8 mouse cellular contexts compared by ENCODE assay signal in the genomic region with DNA sequence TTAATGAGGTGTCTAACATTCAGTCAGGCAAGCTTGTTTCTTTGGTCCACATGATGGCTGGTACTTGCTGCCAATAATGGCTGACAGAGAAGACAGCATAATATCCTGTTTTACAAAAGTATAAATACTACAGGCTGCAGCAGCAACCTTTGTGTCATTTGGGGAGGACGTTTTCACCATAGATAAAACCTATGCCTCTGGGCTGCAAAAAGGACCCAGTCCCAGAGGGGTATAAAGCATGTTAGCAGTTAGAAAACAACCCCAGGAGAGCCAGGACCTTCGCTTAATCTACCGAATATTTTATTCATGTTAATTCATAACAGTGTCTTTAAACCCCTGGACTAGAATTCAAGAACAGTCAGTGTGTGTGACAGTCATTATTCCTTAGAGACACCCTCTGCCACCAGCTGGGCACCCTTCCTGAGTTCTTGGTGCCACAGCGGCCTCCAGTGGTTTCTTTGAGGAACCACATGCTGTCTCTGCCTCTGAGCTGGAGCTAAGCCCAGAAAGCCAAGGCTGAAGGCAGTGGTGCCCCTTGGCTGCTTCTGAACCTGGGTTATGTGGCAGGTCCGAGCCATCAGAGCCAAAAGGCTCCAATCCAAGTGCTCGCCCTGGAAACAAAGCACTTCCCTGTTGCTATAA. TPM values are rescaled to one million over a fixed set of nuclear protein-coding genes. Genes with fewer than 3 reads are reported as not detected.
DNase-seq lines count a peak whose midpoint lies in the region; ATAC-seq and TF ChIP-seq lines count a peak whose summit lies in the region.

No protein-coding gene starts in this region.

- intact Hi-C loops in heart, postnatal 10 days (cut with DNase I) = loop anchor here (5.0 kb wide), 2 partner anchors 1378 to 1493 kb away; no protein-coding TSS in a partner anchor

- no peak overlapping the region for H3K4me2 ChIP-seq in heart, embryonic 12.5 days

- H3K27ac ChIP-seq in heart, embryonic 12.5 days (ENCODE audit: poor library complexity, severe bottlenecking) = no peak overlapping the region
- H3K27ac ChIP-seq in bone marrow, adult 2 months (ENCODE audit: control insufficient read depth, insufficient read depth, low read depth, low read length, poor library complexity) = no peak overlapping the region
- H3K27ac ChIP-seq in embryonic fibroblast, embryonic 13.5 days (ENCODE audit: insufficient read depth, low read length) = no peak overlapping the region

- no peak overlapping the region for H3K4me3 ChIP-seq in heart, embryonic 12.5 days
- H3K4me3 ChIP-seq in bone marrow, adult 2 months (replicated peaks; ENCODE audit: control insufficient read depth, low read depth, low read length) = no peak overlapping the region
- H3K4me3 ChIP-seq in embryonic fibroblast, embryonic 13.5 days (ENCODE audit: insufficient read depth, low read length) = no peak overlapping the region

- no peak overlapping the region for H3K9ac ChIP-seq in heart, embryonic 12.5 days

- no peaks in the 10 kb centered on the region for H3K27me3 ChIP-seq in heart, embryonic 12.5 days (replicated peaks)

- no peaks in the 10 kb centered on the region for H3K4me1 ChIP-seq in heart, embryonic 12.5 days (replicated peaks)
- H3K4me1 ChIP-seq in bone marrow, adult 2 months (ENCODE audit: control insufficient read depth, insufficient read depth, low read length) = no peaks in the 10 kb centered on the region
- no peaks in the 10 kb centered on the region for H3K4me1 ChIP-seq in embryonic fibroblast, embryonic 13.5 days (ENCODE audit: control insufficient read depth, insufficient read depth, low read length)

- peak; percentile 87 for DNase-seq in heart, adult 11 months
- peak; percentile 60 to 69 for DNase-seq in heart, postnatal 10 days
- DNase-seq in layer of hippocampus, adult 8-10 months (ENCODE audit: low spot score in 2 of 2) = peak; percentile 41 to 55
- peak; percentile 41 for DNase-seq in lung, postnatal 36 days
- DNase-seq in right cerebral cortex, adult 18-20 months = peak; percentile 66

- H3K9me3 ChIP-seq in heart, embryonic 12.5 days (replicated peaks) = no peaks in the 10 kb centered on the region

- ATAC-seq in heart, embryonic 12.5 days (ENCODE audit: insufficient number of reproducible peaks, low FRiP score) = no peak

- TF ChIP-seq CTCF in bone marrow, adult 2 months (IDR thresholded peaks at IDR 0.05; ENCODE audit: control insufficient read depth, insufficient read depth, low read length) = peak; percentile 45
- peak; percentile 40; the same call in 1 of the 2 replicates for TF ChIP-seq CTCF in embryonic fibroblast, embryonic 13.5 days (IDR thresholded peaks at IDR 0.05; ENCODE audit: borderline replicate concordance, insufficient read depth, low read length)

- no peak for TF ChIP-seq POLR2A in bone marrow, adult 2 months (IDR thresholded peaks at IDR 0.05; ENCODE audit: borderline replicate concordance, control insufficient read depth, low read depth, low read length)
- TF ChIP-seq POLR2A in embryonic fibroblast, embryonic 13.5 days (IDR thresholded peaks at IDR 0.05; ENCODE audit: low read depth, low read length) = no peak

- H3K36me3 ChIP-seq in heart, embryonic 12.5 days = no peaks in the 10 kb centered on the region

- WGBS in heart, embryonic 12.5 days = 12% methylated on average over 6 of the region's 6 CpGs
- 10% methylated on average over 6 of the region's 6 CpGs for WGBS in bone marrow, adult 2 months

RNA-seq across cellular contexts. Expression of a gene that starts 34.6 kb away (rescaled TPM):
- 1.2 and 1.5 TPM in 2 replicates for polyA plus RNA-seq in heart, embryonic 12.5 days (2016; fragmentation: Nextera tagmentation; extraction: Ambion mirVana)
- 3.3 and 5.8 TPM in 2 replicates for polyA plus RNA-seq in bone marrow, adult 2 months (2011; ENCODE audit: insufficient read depth, insufficient read length, low replicate concordance, missing spikeins)
- 37.6 and 38.3 TPM in 2 replicates for polyA plus RNA-seq in embryonic fibroblast, embryonic 13.5 days (2011; ENCODE audit: insufficient read length, low read depth, missing spikeins)
- 10 to 100 TPM; 20.4 to 21.4 TPM for total RNA-seq in heart, postnatal 10 days (2021)
- 100 to 1,000 TPM; 275 to 344 (median 299) TPM for total RNA-seq in layer of hippocampus, adult 8-10 months (2022)

RNA-seq across cellular contexts. Expression of a gene that starts 55.4 kb away (rescaled TPM):
- polyA plus RNA-seq in heart, embryonic 12.5 days (2016; fragmentation: Nextera tagmentation; extraction: Ambion mirVana) = 23.7 and 24.5 TPM in 2 replicates
- 9.0 and 9.3 TPM in 2 replicates for polyA plus RNA-seq in bone marrow, adult 2 months (2011; ENCODE audit: insufficient read depth, insufficient read length, low replicate concordance, missing spikeins)
- 25.0 and 30.1 TPM in 2 replicates for polyA plus RNA-seq in embryonic fibroblast, embryonic 13.5 days (2011; ENCODE audit: insufficient read length, low read depth, missing spikeins)
- 10 to 100 TPM; 14.8 to 17.1 TPM for total RNA-seq in heart, postnatal 10 days (2021)
- 10 to 100 TPM; 10.7 to 14.9 (median 12.9) TPM for total RNA-seq in layer of hippocampus, adult 8-10 months (2022)
